Mouse (Mus musculus): ENCODE results near the gene Ndufa6.

Gene Ndufa6

GRCm38 (mm10) chr15:82341675-82342542 lies 12.2 kb downstream of the Ndufa6 start:
- no peak for DNase-seq (ENCODE audit: low read depth, low spot score)

GRCm38 (mm10) chr15:82341036-82341501 lies 13.1 kb downstream of the Ndufa6 start:
- no peak for DNase-seq (ENCODE audit: low read depth, low spot score)

- DNase-seq (ENCODE audit: low read depth, low spot score) = no peak
Measured at GRCm38 (mm10) chr15:82340414-82341035, 13.6 kb downstream of the Ndufa6 start.

GRCm38 (mm10) chr15:82339634-82340254 lies 14.4 kb downstream of the Ndufa6 start:
- no peak for DNase-seq (ENCODE audit: low read depth, low spot score)

GRCm38 (mm10) chr15:82339150-82339549 lies 15.0 kb downstream of the Ndufa6 start:
- no peak for DNase-seq (ENCODE audit: low read depth, low spot score)

- DNase-seq (ENCODE audit: low read depth, low spot score) = peak; percentile 95
Measured at GRCm38 (mm10) chr15:82338593-82339112, 15.5 kb downstream of the Ndufa6 start, which contains the start of the genes Naga, Pheta2 and Smdt1. Gene Naga, minus strand, starts transcription at chr15:82338925. Gene Pheta2, plus strand, starts transcription at chr15:82338942. Gene Smdt1, plus strand, starts transcription at chr15:82338959.

GRCm38 (mm10) chr15:82337875-82338274 lies 16.2 kb downstream of the Ndufa6 start:
- no peak for DNase-seq (ENCODE audit: low read depth, low spot score)

- no peak for DNase-seq (ENCODE audit: low read depth, low spot score)
Measured at GRCm38 (mm10) chr15:82336629-82337028, 17.5 kb downstream of the Ndufa6 start.

- DNase-seq (ENCODE audit: low read depth, low spot score) = no peak
Measured at GRCm38 (mm10) chr15:82335194-82335593, 18.9 kb downstream of the Ndufa6 start.

- DNase-seq (ENCODE audit: low read depth, low spot score) = no peak
Measured at GRCm38 (mm10) chr15:82325382-82325781, 28.7 kb downstream of the Ndufa6 start.

- no peak for DNase-seq (ENCODE audit: low read depth, low spot score)
Measured at GRCm38 (mm10) chr15:82322195-82322594, 31.9 kb downstream of the Ndufa6 start.

GRCm38 (mm10) chr15:82319613-82320012 lies 34.5 kb downstream of the Ndufa6 start:
- no peak for DNase-seq (ENCODE audit: low read depth, low spot score)

GRCm38 (mm10) chr15:82317839-82318238 lies 36.3 kb downstream of the Ndufa6 start:
- no peak for DNase-seq (ENCODE audit: low read depth, low spot score)

GRCm38 (mm10) chr15:82308416-82308815 lies 45.7 kb downstream of the Ndufa6 start:
- DNase-seq (ENCODE audit: low read depth, low spot score) = no peak

- no peak for DNase-seq (ENCODE audit: low read depth, low spot score)
Measured at GRCm38 (mm10) chr15:82307107-82307506, 47.0 kb downstream of the Ndufa6 start.
